Mouse (Mus musculus) thymus, postnatal 0 days (tissue): ENCODE data around the gene Gm9970. TPM values are rescaled to one million over a fixed set of nuclear protein-coding genes. Genes with fewer than 3 reads are reported as not detected.
"Not testable (repeated sequence)": the region's sequence is repeated elsewhere in the genome, so short reads cannot be mapped to it uniquely, and the experiment has no call there.

Source experiments
- DNase-seq: peaks from one replicate; pipeline ENCODE4 v3.0.0-alpha.2; 2015; ENCODE audit warnings: low spot score
- polyA plus RNA-seq: library from polyadenylated mRNA; unstranded; fragments of >200 nt; fragmentation: Nextera tagmentation; extraction: Ambion mirVana; gene quantifications from 2 replicates; pipeline ENCODE4 v1.2.1, GENCODE M21; 2015

Gene Gm9970
- polyA plus RNA-seq, 1 experiment from 2014 or later, result 0.64 TPM

DNA sequence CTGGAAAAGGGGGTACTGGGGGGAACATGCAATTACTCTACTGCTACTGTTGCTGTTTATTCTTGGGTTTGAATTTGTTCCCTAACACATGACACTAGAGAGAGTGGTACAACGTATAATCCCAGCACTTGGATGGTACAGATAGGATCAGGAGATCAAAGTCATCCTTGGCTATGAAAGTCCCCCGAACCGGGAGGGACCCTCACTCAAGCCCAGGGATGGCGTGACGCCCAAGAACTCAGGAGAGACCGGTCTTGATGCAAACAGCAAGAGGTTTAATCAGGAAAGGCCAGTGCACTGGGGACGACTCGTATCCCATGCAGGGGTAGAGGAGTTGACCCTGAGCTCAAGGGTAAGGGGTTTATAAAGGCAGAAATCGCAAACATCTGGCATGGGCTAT is 18.3 kb downstream of the Gm9970 start:
- no peak for DNase-seq

DNA sequence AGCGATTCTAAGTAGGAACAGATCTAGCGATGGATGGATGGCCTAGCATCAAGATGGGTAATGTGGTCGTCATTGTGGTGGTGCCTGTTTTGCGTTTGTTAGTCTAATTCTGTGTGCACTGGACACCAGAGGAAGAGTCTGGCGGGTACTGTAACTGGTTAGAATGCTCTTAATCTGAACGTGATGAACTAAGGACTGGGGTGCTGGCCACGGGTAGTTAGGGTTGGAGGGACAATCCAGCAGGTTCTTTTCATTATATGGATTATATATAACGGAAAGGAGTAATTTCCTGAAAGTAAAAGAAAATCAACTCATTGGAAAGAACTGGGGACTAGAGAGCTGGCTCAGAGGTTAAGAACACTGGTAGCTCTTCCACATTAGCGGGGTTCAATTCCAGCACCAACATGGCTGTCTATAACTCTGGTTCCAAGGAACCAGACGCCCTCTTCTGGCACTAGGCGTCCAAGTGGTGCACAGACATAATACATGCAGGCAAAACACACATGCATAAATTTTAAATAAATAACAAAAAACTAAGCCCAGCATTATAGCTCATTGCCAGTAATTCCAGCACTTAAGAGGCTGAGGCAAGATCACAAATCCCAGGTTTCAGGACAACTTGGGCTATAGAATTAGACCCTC is 19.6 kb downstream of the Gm9970 start:
- DNase-seq, result peak; percentile 56

DNA sequence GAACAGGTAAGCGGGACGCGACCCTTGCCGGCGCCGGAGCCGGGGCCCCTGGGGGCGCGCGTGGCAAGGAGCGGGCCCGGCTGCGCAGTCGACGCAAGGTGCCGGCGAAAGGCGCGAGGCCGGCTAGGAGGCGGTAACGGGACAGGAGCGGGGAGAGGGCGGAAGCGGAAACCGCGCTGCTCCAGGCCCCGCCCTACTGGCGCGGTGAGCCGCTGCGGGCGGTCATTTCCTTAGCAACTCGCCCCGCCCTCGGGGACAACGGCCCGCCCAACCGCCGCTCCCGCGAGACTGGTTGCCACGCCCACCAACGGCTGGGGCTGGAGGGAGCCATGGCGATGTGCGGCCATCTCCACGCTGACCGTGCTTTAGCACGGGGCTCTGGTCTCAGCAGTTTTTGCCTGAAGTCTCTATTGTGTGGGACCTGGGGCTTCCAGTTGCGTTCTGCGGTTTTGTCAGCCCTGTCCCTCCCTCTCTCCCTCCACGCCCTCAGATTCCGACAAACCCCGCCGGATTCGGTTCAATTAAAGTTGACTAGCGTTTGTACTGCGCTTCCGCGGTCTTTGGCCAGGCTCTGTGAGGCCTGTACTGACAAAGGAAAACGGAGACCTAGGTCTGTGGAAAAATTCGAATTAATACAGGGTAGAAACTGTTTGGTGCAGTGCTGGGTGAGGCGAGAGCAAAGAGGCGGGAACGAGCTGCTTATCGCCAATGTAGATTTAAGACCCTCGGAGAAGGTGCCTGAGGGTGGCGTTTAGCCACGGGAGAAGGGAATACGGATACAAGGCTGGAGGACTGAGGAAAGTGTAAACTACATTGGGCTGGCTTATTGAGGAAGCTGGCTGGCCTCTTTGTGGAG is 20.4 kb downstream of the Gm9970 start, which contains the start of gene Ppm1g:
TSS of gene Ppm1g (minus strand) at position 240 of the 856 bp plus-strand sequence.
- peak; percentile 96 for DNase-seq

DNA sequence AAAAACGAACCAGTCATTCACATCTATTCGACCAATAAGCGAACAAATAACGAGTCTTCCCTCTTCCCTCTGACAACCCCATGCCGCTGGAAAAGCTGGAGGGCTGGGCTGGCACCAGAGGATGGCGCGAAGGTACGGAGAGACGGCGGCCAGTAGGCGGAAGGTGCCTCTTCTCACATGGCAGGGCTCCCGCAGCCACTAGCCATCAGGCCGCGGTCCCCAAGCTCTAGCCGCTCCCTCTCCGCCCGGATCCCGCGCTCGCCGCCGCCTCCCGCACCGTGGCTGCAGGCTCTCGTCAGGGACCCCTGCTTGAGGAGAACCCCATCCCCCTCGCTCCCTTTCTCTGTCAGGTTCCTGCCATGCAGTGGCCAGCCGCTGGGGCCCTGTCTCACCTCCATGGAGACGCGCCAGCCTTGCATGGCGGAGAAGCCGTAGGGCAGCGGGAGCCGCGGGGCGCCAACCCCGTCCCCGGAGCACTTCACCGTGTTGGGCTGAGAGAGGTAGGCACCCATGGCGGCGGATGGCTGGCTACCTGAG is 21.1 kb downstream of the Gm9970 start:
- DNase-seq, result no peak

DNA sequence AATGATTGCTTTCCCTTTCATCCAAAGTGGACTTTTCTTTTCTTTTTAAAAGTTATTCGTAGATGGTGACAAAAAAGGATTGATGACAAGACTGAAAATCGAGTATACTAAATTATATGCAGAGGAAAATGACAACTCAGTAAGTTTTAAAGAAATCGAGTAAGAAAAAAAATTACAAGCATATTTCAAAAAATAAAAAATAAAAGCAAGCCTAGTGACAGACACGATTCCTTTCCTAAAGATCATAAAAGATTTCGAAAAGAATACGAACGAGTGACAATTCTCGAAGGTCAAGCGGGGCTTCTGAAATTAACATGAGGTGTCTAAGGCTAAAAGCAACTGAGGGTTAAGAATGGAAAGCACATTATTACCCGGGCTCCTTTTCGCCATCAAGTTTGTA is 21.6 kb downstream of the Gm9970 start:
- DNase-seq, result no peak

DNA sequence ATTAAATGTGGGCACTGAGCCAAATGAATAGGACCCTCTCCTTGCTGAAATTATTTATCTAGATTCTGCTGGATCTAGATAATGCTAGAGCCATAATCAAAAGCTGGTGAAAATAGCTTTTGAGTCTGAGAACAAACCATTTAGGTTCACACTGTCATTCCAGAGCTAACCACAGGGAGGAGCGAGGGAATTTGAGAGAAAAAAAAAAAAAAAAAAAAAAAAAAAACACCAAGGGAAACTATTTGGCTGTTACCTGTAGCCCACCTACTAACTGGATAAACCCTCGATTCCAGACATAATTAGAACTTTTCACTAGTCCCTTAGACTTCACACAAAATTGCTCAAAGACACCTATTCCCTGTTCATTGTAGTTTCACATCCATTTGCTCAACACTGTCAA is 22.0 kb downstream of the Gm9970 start:
- peak; percentile 35 for DNase-seq

DNA sequence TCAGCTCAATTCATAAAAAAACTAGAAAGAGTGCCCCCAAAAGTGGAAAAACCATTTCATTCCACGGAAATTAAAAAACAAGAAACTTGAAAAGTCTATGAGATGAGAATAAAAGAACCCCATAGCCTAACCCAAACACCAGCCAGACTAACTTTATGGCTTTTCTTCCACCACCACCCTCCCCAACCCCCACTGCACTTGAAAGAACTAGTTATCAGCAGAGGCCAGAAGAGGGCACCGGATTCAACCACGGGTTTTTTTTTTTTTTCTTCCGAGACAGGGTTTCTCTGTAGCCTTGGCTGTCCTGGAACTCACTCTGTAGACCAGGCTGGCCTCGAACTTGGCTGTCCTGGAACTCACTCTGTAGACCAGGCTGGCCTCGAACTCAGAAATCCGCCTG is 22.7 kb downstream of the Gm9970 start:
- peak; percentile 29 for DNase-seq

DNA sequence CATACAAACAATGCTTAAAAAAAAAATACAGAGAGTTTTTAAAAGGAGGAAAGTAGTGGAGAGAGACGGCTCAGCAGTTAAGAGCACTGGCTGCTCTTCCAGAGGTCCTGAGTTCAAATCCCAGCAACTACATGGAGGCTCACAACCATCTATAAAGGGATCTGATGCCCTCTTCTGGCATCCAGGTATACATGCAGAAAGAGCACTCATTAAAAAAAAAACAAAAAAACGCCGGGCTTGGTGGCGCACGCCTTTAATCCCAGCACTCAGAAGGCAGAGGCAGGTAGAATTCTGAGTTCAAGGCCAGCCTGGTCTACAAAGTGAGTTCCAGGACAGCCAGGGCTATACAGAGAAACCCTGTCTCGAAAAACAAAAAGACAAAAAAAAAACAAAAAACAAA is 24.5 kb downstream of the Gm9970 start:
- DNase-seq, result not testable (repeated sequence)

DNA sequence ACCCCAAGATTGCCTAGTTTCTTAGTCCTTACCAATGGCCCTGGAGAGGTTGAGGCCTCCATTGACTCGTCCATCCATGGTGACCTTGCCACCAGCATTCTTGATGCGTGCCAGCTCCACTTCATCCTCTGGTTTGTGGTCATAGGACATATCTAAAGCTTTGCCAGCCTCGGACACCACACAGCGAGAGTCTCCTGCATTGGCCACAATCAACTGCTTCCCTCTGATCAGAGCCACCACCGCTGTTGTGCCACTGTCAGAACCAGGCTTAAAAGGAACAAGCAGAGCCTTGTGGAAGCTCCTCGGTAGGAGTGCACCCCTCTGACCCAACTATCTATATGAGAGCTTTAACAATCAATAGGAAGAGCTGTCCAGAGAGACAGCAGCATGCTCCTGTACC is 36.6 kb downstream of the Gm9970 start:
- DNase-seq, result no peak

DNA sequence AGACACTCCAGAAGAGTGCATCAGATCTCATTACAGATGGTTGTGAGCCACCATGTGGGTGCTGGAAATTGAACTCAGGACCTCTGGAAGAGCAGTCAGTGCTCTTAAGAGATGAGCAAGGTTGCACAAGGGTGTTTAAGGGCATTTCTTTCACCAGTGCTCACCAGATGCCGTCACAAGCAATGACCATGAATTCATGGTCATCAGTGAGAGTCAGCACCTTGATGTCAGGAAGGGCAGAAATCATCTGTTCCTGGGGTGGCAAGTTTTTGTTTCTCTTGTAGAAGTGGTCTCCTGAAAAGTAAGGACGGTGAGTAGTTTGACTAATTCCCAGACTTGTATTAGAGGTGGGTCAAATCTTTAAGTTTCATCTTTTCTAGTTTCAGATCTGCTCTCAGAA is 37.2 kb downstream of the Gm9970 start:
- no peak for DNase-seq

DNA sequence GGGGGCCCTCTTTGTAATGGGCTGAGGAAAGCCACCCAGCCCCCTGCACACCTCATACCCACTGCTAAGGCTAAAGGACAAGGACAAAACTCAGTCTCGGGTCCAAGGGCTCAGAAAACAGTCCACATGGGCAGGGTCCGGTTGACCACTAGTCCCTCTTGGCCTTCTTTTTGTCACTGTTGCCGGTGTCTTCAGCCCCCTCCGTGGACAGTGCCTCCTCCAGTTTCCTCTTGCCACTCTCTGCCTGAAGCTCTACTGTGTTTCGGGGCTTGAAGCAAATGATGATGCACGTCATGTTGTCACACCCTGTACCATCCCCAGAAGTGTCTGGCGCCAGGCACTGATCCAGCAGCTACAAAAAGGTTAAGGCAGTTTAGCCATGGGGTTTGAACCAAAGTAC is 38.1 kb downstream of the Gm9970 start:
- no peak for DNase-seq

DNA sequence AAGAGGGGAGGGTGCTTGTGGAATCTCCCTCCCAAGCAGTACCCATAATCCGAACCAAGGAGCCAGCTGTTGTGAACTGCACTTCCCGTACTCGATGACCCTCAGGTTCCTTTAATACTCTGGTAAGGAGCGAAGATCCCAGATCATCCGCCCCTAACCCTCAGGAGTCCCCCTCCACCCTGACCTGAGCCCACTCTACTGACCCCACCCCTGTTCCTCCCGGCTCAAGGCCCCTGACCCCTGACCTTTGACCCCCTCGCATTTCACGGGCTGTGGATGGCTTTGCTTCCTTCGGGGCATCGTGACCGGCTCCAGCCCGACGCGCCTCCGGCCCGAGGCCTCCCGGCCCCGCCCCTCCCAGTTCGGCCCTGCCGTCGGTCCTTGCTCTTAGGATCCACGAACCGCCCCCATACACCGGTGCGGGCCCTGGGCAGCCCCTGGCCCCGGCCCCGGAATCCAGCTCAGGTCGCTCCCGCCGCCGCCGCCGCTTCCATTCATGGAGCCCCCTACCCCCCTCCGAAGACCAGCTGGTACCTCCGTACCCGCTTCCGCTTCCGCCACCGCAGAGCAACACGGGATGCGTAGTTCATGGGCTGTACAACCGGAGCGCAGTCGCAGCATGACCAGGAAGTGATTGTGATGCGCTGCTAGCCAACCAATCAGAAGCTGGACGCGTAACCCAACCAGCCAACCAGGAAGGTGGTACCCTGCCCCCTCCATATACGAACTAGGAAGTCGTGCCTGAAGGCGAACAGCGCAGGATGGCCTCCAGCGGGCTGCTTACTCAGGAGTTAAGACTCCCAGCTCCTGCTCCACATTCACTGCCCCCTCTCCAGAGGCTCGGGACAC is 39.1 kb downstream of the Gm9970 start, which contains the start of gene Zfp513:
TSS of gene Zfp513 (minus strand) at position 562 of the 849 bp plus-strand sequence.
- DNase-seq, result peak; percentile 98

DNA sequence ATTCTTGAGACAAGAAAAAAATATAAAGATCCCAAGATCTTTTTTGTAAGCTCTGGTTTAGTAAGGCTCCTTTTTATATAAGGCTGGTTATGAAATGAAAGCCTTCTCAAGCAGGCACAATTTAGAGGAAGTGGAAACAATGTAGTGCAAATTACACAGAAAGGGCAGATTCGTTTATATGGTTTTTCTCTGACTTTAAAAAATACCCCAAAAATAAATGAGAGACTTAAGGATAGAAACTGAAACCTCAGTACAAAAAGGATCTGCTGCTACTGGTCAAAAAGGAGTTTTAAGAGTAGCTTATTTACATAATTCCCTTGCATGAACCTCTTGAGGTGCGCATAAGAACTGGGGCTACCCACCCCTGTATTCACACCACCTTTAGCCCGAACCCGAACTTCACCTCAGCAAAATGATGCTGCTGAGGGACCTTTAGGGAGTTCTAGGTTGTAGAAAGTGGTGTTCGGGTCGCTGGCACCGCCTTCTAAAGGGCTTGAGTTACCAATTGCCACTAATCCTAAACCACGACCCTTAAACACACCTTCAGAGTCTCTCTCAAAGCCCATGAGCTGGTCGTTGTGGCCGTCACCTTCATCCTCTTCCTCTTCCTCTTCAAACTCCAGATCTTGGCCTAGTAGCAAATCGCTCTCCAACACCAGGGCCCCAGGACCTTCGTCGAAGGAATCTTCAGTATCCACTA is 39.8 kb downstream of the Gm9970 start:
- peak; percentile 21 for DNase-seq

DNA sequence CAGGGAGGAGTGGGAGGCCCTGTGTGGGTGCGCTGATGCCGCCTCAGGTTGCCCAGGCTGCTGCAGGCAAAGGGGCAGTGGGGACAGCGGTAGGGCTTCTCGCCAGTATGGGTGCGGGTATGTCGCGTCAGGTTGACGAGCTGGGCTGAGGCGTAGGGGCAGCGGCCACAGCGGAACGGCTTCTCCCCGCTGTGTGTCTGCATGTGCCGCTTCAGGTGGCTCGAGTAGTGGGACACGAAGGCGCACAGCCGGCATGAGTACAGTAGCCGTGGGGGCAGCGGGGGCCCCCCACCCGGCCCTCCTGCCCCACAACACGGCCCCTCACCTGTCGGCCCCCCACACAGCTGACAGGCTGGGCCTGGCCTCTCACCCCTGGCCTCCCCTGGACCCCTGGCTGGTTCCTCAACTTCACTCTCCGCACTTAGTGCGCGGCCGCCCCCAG is 40.7 kb downstream of the Gm9970 start:
- no peak for DNase-seq

DNA sequence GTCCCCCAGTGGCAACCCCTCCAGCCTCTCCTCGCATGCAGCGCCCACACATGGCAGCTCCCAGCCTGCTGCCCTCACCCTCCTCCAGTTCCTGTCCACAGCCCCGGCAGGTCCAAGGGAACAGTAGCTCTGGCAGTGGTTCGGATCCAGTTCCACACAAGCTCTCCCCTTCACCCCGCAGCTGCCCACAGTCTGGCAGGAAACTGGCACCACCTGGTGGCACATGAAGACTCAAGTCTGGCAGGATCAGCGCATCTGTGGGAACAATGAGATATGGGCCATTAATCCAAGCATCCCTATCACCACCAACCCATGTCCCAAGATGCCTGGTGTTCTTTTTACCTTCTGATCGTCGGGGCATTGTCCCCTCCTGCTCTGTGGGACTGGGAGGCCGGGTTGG is 41.1 kb downstream of the Gm9970 start:
- no peak for DNase-seq

DNA sequence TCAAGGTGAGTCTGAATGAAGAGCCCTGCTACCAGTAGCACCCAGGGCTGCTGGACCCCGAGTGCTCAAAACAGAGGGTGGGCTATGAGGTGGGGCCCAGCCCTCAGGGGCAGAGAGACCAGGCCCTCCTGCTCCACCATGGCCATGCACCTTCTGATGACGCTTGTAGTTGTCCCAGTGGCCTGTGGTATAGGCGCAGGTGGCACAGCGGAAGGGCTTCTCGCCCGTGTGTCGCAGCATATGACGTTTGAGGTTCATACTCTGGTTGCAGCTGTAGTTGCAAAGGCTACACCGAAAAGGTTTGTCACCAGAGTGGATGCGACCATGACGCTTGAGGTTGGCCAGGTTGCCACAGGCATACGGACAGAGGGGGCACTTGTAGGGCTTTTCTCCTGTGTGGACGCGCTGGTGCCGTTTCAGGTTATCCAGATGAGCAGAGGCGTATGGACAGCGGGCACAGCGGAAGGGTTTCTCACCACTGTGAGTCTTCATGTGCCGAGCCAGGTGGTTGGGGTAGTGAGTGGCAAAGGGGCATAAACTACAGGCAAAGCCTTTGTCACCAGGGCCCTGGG is 41.6 kb downstream of the Gm9970 start:
- DNase-seq, result no peak

DNA sequence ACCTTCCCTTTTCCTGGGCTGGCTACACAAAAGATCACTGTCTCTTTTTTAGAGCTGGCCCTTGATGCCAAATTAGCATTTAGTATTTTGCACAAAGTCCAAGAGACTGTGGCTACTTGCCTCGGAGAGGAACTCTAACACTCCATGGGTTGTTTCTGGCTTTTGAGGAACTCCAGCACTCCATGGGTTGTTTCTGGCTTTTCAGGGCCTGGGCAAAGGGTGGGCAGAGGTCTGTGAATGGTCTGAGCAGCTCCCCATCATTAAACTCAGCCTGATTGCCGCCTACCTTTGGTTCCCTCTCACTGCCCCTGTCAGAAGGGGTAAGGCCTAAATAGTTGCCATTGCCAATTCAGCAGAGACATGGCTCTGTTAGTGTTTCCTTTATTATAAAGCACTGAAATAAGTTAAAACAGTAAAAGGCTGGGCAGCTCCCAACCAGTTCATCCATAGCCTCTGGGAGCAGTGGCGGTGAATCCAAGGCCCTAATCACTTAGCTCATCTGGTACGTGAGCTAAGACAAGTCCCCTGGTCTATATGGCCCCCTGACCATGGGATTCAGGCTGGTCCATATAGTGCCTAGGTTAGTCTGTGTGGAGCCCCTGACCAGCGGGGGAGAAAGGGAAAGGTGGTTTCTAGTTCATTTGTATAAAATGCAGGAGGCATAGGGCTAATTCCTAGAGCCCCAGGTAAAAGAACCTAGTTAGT is 42.3 kb downstream of the Gm9970 start:
- no peak for DNase-seq

DNA sequence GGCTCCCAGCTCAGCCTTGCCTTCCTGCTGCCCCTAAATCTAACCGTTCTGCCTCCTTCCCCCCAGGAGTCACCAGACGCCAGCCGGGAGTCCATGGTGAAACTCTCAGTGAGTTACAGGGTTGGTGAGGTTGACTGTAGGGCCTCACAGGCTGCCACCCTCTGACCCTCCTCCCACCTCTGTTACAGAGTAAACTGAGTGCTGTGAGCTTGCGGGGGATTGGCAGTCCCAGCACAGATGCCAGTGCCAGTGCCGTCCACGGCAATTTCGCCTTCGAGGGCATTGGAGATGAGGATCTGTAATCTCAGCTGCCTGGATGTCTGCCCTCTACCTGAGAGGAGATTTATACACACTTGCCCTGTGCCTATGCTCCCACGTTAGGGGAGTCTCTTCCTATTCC is 42.9 kb downstream of the Gm9970 start:
- DNase-seq, result no peak

DNA sequence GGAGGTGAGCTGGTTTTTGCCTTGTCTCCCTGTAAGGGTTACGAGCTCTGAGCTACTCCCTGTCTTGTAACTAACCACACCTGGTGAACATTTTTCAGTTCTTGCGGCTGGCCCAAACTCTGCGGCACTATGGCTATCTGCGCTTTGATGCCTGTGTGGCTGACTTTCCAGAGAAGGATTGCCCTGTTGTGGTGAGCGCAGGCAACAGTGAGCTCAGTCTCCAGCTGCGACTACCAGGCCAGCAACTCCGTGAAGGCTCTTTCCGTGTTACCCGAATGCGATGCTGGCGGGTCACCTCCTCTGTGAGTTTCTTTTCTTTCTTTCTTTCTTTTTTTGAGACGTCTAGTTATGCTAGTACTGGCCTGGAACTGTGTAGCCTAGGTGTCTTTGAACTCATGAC is 44.0 kb downstream of the Gm9970 start:
- no peak for DNase-seq

DNA sequence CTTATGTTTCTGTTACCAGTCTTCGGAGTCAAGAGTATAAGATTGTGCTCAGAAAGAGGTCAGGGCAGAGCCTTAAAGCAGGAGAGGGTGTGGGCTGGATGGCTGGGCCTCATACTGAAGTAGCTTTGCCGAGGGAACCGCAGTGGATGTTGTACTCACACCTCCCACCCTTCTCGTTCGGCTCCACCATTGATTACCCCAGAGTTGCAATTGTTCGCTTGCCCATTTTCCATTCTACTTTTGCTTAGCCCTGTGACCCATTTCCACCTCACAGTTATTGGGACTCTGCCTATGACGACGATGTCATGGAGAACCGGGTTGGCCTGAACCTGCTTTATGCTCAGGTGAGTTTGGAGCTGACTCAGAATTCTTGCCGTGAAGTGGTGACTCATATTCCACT is 44.8 kb downstream of the Gm9970 start:
- no peak for DNase-seq
